Mouse (Mus musculus) MEL (cell line): ENCODE data around the gene Mul1. TPM values are rescaled to one million over a fixed set of nuclear protein-coding genes. Genes with fewer than 3 reads are reported as not detected.

ENCODE experiments used
- DNase-seq: peaks from one replicate; pipeline ENCODE4 v3.0.0; 2011; ENCODE audit warnings: low read depth, low spot score
- H3K27ac ChIP-seq: 2 replicates; pipeline ENCODE4 v1.5.1; 2012; ENCODE audit warnings: low read depth, mild to moderate bottlenecking, control low read depth, low read length, moderate library complexity; ENCODE audit not compliant: control insufficient read depth
- H3K27me3 ChIP-seq, 2 experiments: fragments of 150-350 bp in 1 of 2; sonication (generic) in 1 of 2; 2 replicates each; pipeline ENCODE4 v1.6.1; 2012; ENCODE audit warnings: low read length in 2 of 2, mild to moderate bottlenecking in 2 of 2, improper control_type of control experiment in 1 of 2, moderate library complexity in 1 of 2; ENCODE audit not compliant: insufficient read depth in 2 of 2, control insufficient read depth in 1 of 2
- H3K36me3 ChIP-seq, 2 experiments: 2 replicates each; pipeline ENCODE4 v1.6.1; 2012 to 2014; ENCODE audit warnings: low read length in 2 of 2, improper control_type of control experiment in 1 of 2, inconsistent platforms in 1 of 2, mild to moderate bottlenecking in 1 of 2; ENCODE audit not compliant: insufficient read depth in 2 of 2, control insufficient read depth in 1 of 2
- H3K4me1 ChIP-seq, 2 experiments: fragments of 150-350 bp in 1 of 2; sonication (generic) in 1 of 2; 2 replicates each; pipeline ENCODE4 v1.6.1; 2012; ENCODE audit warnings: low read length in 2 of 2, improper control_type of control experiment in 1 of 2, mild to moderate bottlenecking in 1 of 2; ENCODE audit not compliant: insufficient read depth in 2 of 2, control insufficient read depth in 1 of 2
- H3K4me3 ChIP-seq, 2 experiments: fragments of 150-350 bp in 1 of 2; sonication (generic) in 1 of 2; 2 replicates each; pipeline ENCODE4 v1.5.1; 2012; ENCODE audit warnings: low read depth in 2 of 2, low read length in 2 of 2, mild to moderate bottlenecking in 2 of 2, moderate library complexity in 2 of 2, control low read depth in 1 of 2, improper control_type of control experiment in 1 of 2; ENCODE audit not compliant: control insufficient read depth in 1 of 2, insufficient read depth in 1 of 2
- H3K79me2 ChIP-seq: 2 replicates; pipeline ENCODE4 v1.6.1; 2012; ENCODE audit warnings: mild to moderate bottlenecking, low read length, moderate library complexity; ENCODE audit not compliant: control insufficient read depth, poor library complexity, insufficient read depth
- H3K9ac ChIP-seq: 2 replicates; pipeline ENCODE4 v1.6.1; 2012; ENCODE audit warnings: low read depth, mild to moderate bottlenecking, control low read depth, low read length, moderate library complexity; ENCODE audit not compliant: control insufficient read depth, poor library complexity, severe bottlenecking
- H3K9me3 ChIP-seq: fragments of 150-350 bp; sonication (generic); replicated peaks from 2 replicates; pipeline ENCODE4 v1.6.1; 2012; ENCODE audit warnings: mild to moderate bottlenecking, low read length, improper control_type of control experiment, moderate library complexity; ENCODE audit not compliant: insufficient read depth
- E2F4 ChIP-seq: IDR thresholded peaks from 2 replicates; pipeline ENCODE4 v1.6.1; 2011; ENCODE audit warnings: low read depth, low read length, improper control_type of control experiment, borderline replicate concordance
- ELF1 ChIP-seq: IDR thresholded peaks from 2 replicates; pipeline ENCODE4 v1.6.1; 2014; ENCODE audit warnings: low read depth, mild to moderate bottlenecking, inconsistent platforms, low read length, improper control_type of control experiment, moderate library complexity
- EP300 ChIP-seq, 2 experiments: IDR thresholded peaks; 2 replicates each; pipeline ENCODE4 v1.6.1; 2011; ENCODE audit warnings: improper control_type of control experiment in 2 of 2, low read length in 2 of 2, low read depth in 1 of 2, mild to moderate bottlenecking in 1 of 2
- ETS1 ChIP-seq: IDR thresholded peaks from 2 replicates; pipeline ENCODE4 v1.6.1; 2012; ENCODE audit warnings: low read depth, mild to moderate bottlenecking, inconsistent platforms, low read length, improper control_type of control experiment, moderate library complexity
- GATA1 ChIP-seq: IDR thresholded peaks from 2 replicates; pipeline ENCODE4 v1.6.1; 2011; ENCODE audit warnings: low read depth, low read length, improper control_type of control experiment
- HCFC1 ChIP-seq: IDR thresholded peaks from 2 replicates; pipeline ENCODE4 v1.6.1; 2012; ENCODE audit warnings: low read depth, mild to moderate bottlenecking, inconsistent platforms, low read length, improper control_type of control experiment, moderate library complexity
- KAT2A ChIP-seq: conservative IDR thresholded peaks from 2 replicates; pipeline ENCODE4 v1.6.1; 2012; ENCODE audit warnings: low read depth, low read length, improper control_type of control experiment, inconsistent platforms
- MAZ ChIP-seq: IDR thresholded peaks from 2 replicates; pipeline ENCODE4 v1.6.1; 2012; ENCODE audit warnings: low read depth, mild to moderate bottlenecking, inconsistent platforms, low read length, improper control_type of control experiment
- MYB ChIP-seq: IDR thresholded peaks from 2 replicates; pipeline ENCODE4 v1.6.1; 2011; ENCODE audit warnings: mild to moderate bottlenecking, low read depth, low read length, improper control_type of control experiment
- NRF1 ChIP-seq: IDR thresholded peaks from 2 replicates; pipeline ENCODE4 v1.6.1; 2014; ENCODE audit warnings: low read depth, mild to moderate bottlenecking, inconsistent platforms, low read length, improper control_type of control experiment, moderate library complexity; ENCODE audit not compliant: poor library complexity, insufficient read depth, severe bottlenecking
- POLR2A ChIP-seq, 2 experiments: IDR thresholded peaks; 2 replicates each; pipeline ENCODE4 v1.6.1; 2011 to 2012; ENCODE audit warnings: low read length in 2 of 2, mild to moderate bottlenecking in 2 of 2, control low read depth in 1 of 2, improper control_type of control experiment in 1 of 2, low read depth in 1 of 2, moderate library complexity in 1 of 2; ENCODE audit not compliant: control insufficient read depth in 1 of 2, insufficient read depth in 1 of 2, poor library complexity in 1 of 2
- POLR2AphosphoS5 ChIP-seq: IDR thresholded peaks from 2 replicates; pipeline ENCODE4 v1.6.1; 2012; ENCODE audit warnings: low read depth, borderline replicate concordance, mild to moderate bottlenecking, inconsistent platforms, low read length, moderate library complexity, mixed read lengths
- RCOR1 ChIP-seq: IDR thresholded peaks from 2 replicates; pipeline ENCODE4 v1.6.1; 2012; ENCODE audit warnings: low read depth, mild to moderate bottlenecking, inconsistent platforms, low read length, improper control_type of control experiment
- SMC3 ChIP-seq: IDR thresholded peaks from 2 replicates; pipeline ENCODE4 v1.6.1; 2011; ENCODE audit warnings: low read depth, low read length, improper control_type of control experiment
- TBP ChIP-seq: IDR thresholded peaks from 2 replicates; pipeline ENCODE4 v1.8.0; 2011; ENCODE audit warnings: low read depth, low read length, improper control_type of control experiment
- UBTF ChIP-seq: IDR thresholded peaks from 2 replicates; pipeline ENCODE4 v1.6.1; 2012; ENCODE audit warnings: low read depth, mild to moderate bottlenecking, inconsistent platforms, low read length, improper control_type of control experiment, moderate library complexity, borderline replicate concordance; ENCODE audit not compliant: insufficient read depth
- USF1 ChIP-seq: IDR thresholded peaks from 2 replicates; pipeline ENCODE4 v1.6.1; 2014; ENCODE audit warnings: low read depth, mild to moderate bottlenecking, inconsistent platforms, low read length, improper control_type of control experiment, moderate library complexity
- ZC3H11A ChIP-seq: IDR thresholded peaks from 2 replicates; pipeline ENCODE4 v1.6.1; 2012; ENCODE audit warnings: low read depth, mild to moderate bottlenecking, inconsistent platforms, low read length, improper control_type of control experiment
- ZMIZ1 ChIP-seq: IDR thresholded peaks from 2 replicates; pipeline ENCODE4 v1.6.1; 2012; ENCODE audit warnings: low read depth, mild to moderate bottlenecking, inconsistent platforms, low read length, improper control_type of control experiment, moderate library complexity
- polyA plus RNA-seq, 2 experiments: library from polyadenylated mRNA; stranded (reverse) in 1 of 2; unstranded in 1 of 2; fragments of >175 nt in 1 of 2; fragments of >200 nt in 1 of 2; gene quantifications; 2 replicates each; pipeline versions ENCODE4 v1.2.1 to v1.2.4; 2012; ENCODE audit warnings: low replicate concordance in 2 of 2, low read depth in 1 of 2; ENCODE audit not compliant: insufficient read length in 2 of 2, insufficient read depth in 1 of 2, missing spikeins in 1 of 2
- total RNA-seq: library from RNA; depleted of rRNA; stranded (reverse); fragments of 300-350 nt; gene quantifications from 2 replicates; pipeline ENCODE4 v1.2.3, GENCODE M21; 2012

Gene Mul1
- total and polyA plus RNA-seq, 3 experiments = 31.3 to 31.9 TPM; not detected in 1

DNA sequence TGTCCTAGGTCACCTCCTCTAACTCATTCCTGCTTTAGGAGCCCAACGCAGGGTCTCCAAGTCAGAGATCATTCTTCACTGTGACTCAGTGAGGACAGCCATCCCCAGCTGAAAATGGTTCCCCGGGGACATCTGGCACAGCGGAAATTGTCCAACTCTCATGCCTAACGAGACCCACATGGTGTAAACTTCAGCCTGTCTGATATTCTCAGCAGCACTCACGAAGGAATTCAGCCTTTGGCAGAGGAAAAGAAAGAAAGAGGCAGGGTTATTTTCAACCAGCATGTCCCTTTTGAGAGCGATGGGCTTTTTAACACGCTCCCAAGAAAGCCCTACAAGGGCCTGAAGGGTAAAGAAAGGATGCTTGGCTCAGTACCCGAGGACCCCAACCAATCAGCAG is 3.1 kb upstream of the Mul1 start:
- Histone ChIP-seq H3K27ac (no peak overlapping the region), H3K27me3 (no peaks in the 10 kb centered on the region), H3K79me2 (peaks cover 16% of the 10 kb centered on the region), H3K4me3 (no peak overlapping the region), H3K9ac (no peak overlapping the region), H3K9me3 (no peaks in the 10 kb centered on the region)
- TF ChIP-seq RCOR1 = no peak
- no peak for TF ChIP-seq MAZ
- no peak for TF ChIP-seq KAT2A
- TF ChIP-seq GATA1 = no peak
- no peak for TF ChIP-seq POLR2A (IDR thresholded peaks at IDR 0.05; ENCODE audit: control insufficient read depth in 1 of 2, insufficient read depth in 1 of 2, low read depth in 1 of 2, low read length in 2 of 2, poor library complexity in 1 of 2)
- TF ChIP-seq TBP = no peak
- TF ChIP-seq, all 39 proteins: peak for 0
- peaks cover 0 to 12% of the 10 kb centered on the region in 2 experiments; a peak in 2 of 4 replicates for H3K36me3 ChIP-seq
- H3K4me1 ChIP-seq = peaks cover 6 to 31% of the 10 kb centered on the region in 2 experiments
- DNase-seq = no peak

DNA sequence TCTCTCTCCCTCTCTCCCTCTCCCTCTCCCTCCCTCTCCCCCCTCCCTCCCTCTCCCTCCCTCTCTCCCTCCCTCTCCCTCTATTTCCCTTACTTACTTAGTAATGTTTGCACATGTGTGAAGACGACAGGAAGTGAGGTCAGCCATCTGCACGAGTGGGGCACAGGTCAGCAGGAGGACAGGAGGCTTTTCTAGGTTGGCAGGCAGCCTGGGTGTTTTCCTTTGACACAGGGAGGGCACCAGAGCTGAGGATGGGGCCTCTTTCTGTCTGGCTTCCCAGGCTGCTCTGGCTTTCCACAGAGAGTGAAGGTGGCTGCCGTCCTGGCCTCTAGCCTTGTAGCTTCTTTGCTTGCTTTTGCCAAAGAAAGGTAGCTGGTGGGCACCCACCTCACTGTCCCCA is 5.6 kb downstream of the Mul1 start:
- peaks cover 0 to 7% of the 10 kb centered on the region in 2 experiments; a peak in 3 of 4 replicates for H3K4me1 ChIP-seq
- TF ChIP-seq EP300 (IDR thresholded peaks at IDR 0.05; ENCODE audit: low read depth in 1 of 2, low read length in 2 of 2) = no peak
- TF ChIP-seq ZMIZ1 = no peak
- DNase-seq = no peak
- peaks cover 9% of the 10 kb centered on the region for H3K79me2 ChIP-seq
- H3K9me3 ChIP-seq = no peaks in the 10 kb centered on the region
- H3K27ac ChIP-seq = no peak overlapping the region
- H3K4me3 ChIP-seq = no peak overlapping the region
- peaks cover 0 to 3% of the 10 kb centered on the region in 2 experiments; a peak in 2 of 4 replicates for H3K36me3 ChIP-seq
- no peak overlapping the region for H3K9ac ChIP-seq
- H3K27me3 ChIP-seq = no peaks in the 10 kb centered on the region

DNA sequence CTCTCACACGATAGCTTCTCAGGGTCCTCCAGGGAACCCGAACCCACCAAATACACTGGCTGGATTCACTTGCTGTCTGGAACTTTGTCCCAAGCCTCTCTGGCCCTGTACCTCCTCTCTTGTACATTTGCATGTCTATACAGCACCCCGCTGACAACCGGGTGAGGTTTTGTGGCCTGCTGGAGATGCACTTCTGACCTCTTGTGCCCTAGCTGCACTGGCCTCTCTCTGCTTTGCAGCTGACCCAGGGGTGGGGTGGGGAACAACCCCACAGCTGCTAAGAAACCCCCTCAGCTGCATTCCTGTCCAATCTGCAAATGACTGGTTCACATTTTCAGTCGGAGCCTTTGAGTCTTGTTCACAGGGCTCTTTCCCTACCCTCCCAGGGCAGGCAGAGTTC is 10.5 kb downstream of the Mul1 start:
- Histone ChIP-seq H3K79me2 (peaks cover 2% of the 10 kb centered on the region; the same call in 1 of the 2 replicates), H3K4me3 (no peak overlapping the region), H3K27me3 (no peaks in the 10 kb centered on the region), H3K9ac (no peak overlapping the region), H3K9me3 (no peaks in the 10 kb centered on the region), H3K36me3 (peaks cover 0 to 2% of the 10 kb centered on the region in 2 experiments; a peak in 2 of 4 replicates), H3K4me1 (peaks cover 0 to 3% of the 10 kb centered on the region in 2 experiments; a peak in 1 of 4 replicates)
- no peak for DNase-seq
- TF ChIP-seq POLR2A (IDR thresholded peaks at IDR 0.05; ENCODE audit: control insufficient read depth in 1 of 2, insufficient read depth in 1 of 2, low read depth in 1 of 2, low read length in 2 of 2, poor library complexity in 1 of 2) = no peak
- no peak for TF ChIP-seq EP300 (IDR thresholded peaks at IDR 0.05; ENCODE audit: low read depth in 1 of 2, low read length in 2 of 2)
- TF ChIP-seq E2F4 = no peak
- TF ChIP-seq HCFC1 = no peak
- TF ChIP-seq USF1 = no peak
- no peak for TF ChIP-seq NRF1
- TF ChIP-seq MYB = no peak
- TF ChIP-seq ZC3H11A = no peak
- no peak for TF ChIP-seq UBTF
- no peak for TF ChIP-seq RCOR1
- no peak for TF ChIP-seq MAZ
- no peak for TF ChIP-seq ETS1
- TF ChIP-seq GATA1 = no peak
- no peak for TF ChIP-seq POLR2AphosphoS5
- no peak for TF ChIP-seq ELF1
- TF ChIP-seq ZMIZ1 = no peak
- TF ChIP-seq SMC3 = no peak
- TF ChIP-seq, all 39 proteins: peak for 0
- no peak overlapping the region for H3K27ac ChIP-seq
